Mouse (Mus musculus): ENCODE measurements around the gene Acox3. TPM values are rescaled to one million over a fixed set of nuclear protein-coding genes. Genes with fewer than 3 reads are reported as not detected.

Acox3 gene
- total RNA-seq (2022): 10 to 100 TPM; 21.9 to 32.0 (median 26.4) TPM

DNA sequence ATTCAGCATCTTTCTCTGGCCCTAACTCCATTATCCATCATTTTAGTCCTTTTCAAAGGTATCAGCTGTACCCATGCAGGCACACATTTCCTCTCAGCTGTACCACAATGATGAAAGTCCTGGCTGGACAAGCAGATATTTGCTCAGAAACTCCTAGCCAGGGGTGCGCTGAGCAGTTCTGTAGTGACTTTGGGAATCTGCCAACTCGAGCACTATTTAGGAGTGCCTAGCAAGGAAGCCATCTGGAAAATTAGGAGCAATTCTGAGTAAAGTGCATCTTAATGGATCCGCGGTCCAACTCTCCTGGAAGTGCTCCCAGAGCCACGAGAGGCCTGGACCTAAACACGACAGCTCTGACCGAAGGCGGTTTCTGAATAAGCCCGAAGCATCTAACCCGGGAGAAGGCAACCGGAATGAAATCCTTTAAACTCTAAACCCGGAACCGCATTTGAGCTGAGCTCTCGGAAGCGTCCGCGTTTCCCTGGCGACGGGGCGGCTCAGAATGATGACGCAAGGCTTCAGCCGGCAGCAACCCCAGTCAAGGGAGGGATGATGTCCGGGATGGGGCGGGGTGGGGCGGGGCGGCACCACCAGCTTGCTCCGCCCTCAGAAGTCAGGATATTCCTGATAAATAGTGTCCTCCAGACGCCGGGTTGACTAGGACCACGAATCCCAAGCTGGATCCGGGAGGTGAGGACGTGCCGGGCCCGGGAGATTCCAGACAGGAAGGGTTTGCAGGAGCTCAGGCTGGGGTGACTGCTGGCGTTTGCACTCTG lies at the start of gene Acox3:
Gene Acox3, plus strand, starts transcription at position 596 of the 776 bp plus-strand sequence.
- peak; percentile 97 for DNase-seq (ENCODE audit: low spot score)

DNA sequence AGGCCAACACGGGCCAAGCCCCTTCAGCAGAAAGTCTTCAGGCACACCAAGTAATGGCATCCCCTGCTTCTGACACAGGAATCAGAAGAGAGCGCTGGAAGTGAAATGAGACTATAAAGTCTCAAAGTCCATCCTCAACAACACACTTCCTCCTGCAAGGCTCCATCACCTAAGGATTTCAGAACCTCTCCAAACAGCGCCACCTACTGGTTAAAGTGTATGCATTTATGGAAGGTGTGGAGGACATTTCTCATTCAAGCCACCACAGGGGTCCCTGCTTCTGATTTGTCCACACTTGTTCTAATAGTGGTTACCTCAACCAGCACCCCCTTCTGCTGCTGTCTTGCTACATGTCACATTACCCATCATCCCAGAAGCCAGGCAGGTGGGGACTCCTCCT lies 46.6 kb upstream of the Acox3 start:
- DNase-seq (ENCODE audit: low spot score): no peak

DNA sequence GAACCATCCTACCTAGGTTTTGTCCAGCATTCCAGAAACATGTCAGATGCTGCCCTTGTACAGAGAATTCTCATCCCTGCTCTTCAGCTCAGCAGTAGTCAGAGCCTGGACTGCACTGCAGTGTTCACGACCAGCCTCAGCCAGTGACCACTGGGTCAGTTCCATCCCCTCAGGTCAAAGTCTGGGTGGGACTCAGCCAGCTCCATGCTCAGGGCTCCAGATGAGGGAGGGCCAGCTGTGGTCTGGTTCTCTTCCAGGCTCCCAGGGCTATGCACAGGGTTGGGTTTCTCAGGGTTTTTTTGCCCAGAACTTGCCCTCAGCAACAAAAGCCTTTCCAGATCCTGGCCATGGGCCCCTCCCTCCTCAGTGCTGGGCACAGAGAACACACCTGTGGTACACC lies 45.4 kb upstream of the Acox3 start:
- no peak for DNase-seq (ENCODE audit: low spot score)

DNA sequence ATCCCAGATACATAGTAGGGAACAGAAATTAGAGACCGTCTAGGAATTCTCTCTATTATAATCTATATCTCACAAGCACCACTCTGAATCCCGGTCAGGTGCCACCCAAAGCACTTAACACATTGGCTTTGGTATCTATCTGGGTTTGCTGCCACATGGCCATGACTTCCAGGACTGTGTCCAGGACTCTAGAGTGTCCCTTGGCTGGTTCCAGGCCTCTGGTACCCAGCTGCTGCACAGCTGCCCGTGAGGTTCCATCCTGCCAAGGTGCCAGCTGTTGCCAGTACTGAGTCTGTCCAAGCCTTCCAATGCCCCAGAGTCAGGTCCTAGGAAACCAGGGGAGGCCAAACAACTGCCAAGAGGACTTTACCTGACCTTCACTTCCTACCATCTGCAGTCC lies 44.8 kb upstream of the Acox3 start:
- no peak for DNase-seq (ENCODE audit: low spot score)

DNA sequence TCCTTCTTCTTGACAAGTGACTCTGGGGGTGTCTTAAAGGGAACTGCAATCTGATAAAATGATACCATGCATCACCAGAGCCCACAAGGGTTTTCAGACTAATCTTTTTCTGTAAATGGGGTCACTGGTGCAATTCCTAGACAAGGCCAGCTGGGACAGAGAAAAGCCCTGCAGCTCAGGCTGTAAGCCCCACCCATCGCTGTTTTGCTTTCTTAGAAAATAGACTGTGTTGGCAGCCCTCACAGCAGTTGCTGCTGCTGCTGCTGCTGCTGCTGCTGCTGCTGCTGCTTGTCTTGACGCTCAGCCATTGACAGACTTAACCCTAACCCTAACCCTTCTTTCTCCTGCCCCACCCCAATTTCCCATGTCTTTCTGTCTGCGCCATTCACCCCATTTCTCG lies 43.3 kb upstream of the Acox3 start:
- DNase-seq (ENCODE audit: low spot score): no peak

DNA sequence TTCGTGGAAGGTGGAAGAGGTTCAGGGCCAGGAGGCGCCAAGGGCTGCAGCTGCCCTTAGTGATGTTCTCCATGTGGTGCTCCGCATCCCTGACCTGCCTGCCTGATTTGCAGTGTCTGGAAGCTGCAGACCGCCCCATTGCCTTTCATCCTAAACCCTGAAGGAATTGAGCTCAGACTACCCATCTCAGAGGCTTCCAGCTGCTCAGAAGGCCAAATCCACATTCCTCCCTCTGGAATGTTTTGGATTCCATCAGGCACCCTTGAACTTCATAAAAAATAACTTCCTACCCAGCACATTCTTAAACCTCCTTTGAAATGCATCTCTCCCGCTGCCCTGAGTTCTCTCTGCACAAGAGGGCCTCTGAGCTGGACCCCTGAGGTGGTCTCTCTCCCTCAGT lies 42.3 kb upstream of the Acox3 start:
- no peak for DNase-seq (ENCODE audit: low spot score)

DNA sequence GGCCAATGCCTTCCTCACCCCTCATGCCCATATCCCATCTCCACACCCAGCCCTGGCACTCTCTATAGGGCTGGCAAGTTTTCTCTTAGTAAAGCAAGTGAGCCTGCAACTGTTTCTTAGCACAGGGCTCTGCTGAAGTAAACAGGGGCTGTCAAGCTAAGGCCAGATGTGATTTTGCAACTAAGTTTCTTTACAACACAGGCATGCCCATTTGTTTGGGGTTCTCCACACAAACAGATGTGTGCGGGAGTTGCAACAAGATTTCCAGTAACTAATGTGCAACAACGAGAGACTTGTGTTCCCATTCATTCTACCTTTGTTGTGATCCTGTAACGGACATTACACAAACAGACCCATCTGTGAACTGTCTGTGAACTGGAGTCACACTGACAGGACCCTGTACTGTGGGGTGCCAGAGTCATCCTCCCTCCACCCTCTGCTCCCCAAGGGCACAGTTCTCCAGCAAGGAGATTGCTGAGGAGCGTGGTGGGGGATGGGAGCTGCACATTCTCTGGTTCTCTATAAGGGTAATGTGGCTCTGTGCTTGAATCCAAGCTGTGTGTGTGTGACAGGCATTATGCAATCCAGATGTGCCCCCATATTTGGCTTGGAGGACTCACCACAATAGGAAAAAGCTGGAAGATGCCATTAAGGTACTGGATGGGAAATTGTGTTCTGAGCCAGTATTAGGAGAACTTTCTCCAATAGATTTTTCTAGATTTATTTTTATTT lies 41.6 kb upstream of the Acox3 start:
- DNase-seq (ENCODE audit: low spot score): no peak

DNA sequence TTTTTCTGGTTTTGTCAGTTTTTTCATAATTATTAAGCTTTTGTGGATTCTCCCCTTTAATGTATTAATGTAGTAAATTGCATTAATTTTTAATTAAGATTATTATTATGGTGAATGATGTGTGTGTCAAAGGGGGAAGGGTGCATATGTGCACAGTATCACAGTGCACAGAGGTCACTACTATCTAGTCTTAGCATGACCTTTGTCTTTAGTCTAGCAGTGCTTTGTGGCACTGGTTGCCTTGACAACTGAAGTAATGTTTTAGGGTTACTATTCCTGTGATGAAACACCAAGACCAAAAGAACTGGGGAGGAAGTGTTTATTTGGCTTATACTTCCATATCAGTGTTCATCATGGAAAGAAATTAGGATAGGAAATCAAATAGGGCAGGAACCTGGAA lies 36.7 kb upstream of the Acox3 start:
- DNase-seq (ENCODE audit: low spot score): no peak

DNA sequence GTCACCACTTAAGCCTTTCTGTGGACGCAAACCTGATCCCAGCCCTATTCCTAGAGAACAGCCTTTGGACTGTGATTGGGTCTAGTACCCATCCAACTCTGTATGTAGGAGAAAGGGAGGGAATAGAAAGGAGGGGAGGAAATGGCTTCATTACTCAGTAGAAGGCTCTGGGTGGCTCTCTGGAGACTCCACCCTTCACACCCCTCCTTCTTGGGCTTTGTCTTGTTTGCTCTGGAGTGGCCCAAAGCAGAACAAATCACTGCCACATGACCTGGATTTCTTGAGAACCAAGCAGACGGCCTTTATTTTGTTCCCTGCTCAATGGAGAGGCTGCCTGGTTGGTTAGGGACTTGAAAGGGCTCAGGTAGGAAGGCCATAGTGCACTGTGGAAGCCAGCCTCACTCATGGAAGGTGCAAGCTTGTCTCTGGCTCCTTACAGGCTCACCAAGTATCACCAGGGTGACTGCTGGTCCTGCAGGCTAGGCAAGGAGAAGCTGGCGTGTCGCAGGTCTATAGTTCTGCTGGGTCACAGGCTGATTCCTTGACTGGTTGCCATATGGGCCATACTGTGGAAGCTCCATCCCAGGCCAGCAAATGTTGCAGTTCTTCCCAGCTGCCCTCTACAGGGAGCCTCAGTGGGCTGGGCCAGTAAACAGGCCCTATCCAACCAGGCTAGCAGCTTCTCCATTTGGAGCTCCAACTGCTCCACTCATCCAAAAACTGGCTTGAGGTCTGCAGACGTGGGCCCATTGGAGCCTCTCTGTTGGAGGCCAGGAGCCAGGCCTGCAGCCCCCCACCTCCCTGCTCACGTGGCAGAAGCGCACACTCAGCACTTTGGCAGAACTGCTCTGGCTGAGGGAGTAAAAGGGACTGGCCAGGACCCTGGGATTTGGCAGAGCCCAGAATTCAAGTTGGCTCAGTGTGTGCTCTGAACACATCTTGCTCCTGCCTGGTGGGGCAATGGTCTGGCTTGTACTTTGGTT lies 30.7 kb upstream of the Acox3 start:
- DNase-seq (ENCODE audit: low spot score): no peak

DNA sequence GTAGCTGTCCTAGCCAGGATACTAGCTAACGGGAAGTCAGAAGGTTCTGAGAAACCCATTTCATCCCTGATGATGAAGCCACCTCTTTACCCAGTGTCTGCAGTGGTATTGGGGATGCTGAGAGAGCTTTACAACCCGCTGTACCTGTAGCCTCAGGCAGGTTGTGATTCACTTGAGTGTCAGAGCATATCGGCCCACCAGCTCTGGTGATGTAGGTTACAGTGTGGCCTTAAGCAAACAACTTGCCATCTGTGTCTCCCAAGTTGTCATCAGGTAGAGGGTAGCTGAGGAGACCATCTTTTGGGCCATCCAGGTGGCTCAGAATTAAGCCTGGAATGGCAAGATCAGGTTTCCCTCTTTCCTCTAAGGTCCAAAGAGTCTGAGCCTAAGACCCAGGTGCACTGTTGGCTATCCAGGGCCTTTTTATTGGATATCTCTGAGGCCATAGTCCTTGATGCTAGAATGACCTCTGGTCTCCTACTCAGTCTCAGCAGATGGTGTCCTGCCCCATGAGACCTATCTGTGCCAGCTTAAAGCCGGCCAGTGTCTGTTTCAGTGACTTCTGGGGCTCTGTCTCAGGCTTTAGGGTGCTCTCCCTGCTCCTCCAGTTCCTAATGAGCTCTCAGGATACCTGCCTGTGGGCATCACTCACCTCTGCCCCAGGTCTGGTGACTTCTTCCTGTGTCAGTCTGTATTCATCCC lies 29.9 kb upstream of the Acox3 start:
- DNase-seq (ENCODE audit: low spot score): no peak

DNA sequence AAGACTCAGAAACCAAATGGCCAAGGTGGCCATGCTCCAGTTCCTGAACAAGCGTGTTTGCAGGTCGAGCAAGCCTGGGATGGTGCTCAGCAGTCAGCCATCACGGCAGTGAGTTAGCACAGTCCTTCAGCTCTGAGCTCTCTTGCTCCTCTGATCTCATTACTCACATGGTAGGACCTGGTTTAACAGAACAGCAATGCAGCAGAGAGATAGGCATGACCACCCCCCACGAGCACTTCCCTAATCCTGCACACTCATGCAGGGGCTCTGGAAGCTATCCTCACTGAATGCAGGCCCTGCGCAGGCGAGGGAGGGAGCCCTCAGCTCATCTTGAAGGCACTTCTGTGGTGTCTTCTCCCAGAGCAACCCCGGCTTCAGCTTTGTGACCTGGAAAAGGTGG lies 26.4 kb upstream of the Acox3 start:
- no peak for DNase-seq (ENCODE audit: low spot score)

DNA sequence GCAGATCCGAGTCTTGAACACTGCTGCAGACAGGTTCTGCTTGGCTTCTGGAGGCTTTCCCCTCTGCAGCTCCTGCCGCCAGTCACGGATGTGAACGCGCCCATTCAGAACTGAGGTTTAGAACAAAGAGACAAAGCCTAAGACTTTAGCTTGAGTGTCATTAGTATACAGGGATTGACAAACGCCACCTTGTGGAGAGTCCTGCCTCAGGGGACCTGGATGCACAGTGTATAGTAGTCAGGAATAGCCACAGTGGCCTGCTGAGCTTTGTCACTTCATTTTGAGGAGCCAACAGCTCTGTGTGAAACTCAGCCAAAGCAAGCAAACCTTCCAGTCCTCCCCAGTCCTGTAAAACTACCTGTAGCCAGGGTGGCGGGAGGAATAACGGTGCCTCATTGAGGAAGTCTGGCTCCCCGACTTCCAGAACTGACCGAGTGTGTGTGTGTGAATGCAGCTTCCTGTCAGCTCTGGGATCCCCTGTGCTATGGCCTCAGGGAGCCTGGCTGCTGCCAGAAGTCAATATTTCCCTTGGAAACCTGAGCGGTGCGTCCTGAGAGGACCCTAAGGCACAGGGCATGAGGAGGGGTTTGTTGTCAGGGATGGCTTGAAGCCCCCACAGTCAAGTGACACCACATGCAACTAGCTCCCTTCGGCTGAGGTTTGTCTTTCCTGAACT lies 24.8 kb upstream of the Acox3 start:
- DNase-seq (ENCODE audit: low spot score): no peak

DNA sequence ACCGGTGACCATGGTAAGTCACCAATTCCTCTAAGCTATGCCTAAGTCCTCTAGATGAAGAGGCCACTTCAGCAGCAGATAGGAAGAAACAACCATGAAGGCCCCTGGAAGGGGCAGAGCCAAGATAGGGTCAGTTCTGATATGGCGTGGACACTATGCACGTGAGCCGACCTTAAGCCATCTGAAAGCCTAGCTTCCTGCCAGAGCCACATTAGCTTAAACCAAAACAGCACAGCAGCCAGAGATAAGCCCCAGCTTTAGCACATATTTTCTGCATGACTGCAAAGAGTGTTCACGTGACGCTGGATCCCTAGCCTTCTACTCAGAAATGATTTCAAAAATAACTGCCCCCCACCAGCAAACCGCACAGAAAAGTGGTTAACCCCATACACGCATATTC lies 23.4 kb upstream of the Acox3 start:
- DNase-seq (ENCODE audit: low spot score): no peak

DNA sequence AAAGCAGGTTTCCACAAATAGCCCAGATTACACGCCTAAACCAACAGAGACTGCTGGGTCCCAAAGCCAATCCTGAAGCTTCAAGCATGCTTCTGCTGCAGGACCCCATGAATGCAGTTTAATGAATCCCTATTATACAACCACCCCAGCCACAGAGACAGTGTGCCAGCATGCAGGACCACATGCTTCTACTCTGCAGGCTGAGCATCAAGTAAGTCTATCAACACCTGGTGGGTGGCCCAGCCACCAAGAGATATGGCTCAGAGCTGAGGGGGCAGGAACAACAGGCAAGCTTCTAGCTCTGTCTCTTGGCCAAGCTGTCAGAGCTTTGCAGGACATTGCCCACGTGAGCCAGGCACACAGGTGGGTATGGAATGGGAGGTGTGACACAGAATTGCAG lies 20.2 kb upstream of the Acox3 start:
- DNase-seq (ENCODE audit: low spot score): no peak

DNA sequence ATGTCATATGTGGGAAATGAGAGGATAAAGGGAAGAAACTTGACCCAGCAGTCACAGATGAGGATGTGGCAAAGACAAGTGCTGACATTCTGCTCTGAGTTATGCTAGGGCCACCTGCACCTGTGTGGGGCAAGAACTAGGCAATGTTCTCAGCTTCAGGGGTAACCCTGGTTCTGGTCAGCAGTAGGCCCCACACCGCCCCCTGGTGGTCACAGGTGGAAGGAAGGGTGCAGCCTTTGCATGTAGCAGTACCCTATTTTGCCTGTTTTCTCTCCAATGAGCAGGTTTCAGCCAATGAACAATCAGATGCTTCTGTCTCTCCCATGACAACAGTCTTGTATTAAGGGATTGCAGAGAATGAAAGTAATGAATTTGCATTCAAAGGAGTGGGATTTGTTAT lies 19.4 kb upstream of the Acox3 start:
- DNase-seq (ENCODE audit: low spot score): peak; percentile 69

DNA sequence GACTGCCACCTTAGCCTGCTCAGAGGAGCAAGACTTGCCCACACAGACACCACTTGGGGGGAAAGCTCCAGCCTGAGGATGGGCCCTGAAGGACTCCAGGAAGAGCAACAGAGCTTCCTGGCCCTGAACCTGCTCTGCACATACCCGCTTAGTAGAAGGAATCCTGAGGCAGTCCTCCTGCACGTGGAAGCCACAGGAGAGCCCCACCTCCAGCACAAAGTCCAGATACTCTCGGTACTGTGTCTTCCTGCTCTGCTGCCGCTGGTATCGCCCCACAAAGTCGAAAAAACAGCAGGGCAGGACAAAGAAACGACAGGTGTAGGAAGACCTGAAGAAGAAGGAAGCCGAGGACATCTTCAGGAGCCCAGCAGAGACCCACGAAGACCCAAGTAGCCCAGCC lies 17.6 kb upstream of the Acox3 start:
- no peak for DNase-seq (ENCODE audit: low spot score)

DNA sequence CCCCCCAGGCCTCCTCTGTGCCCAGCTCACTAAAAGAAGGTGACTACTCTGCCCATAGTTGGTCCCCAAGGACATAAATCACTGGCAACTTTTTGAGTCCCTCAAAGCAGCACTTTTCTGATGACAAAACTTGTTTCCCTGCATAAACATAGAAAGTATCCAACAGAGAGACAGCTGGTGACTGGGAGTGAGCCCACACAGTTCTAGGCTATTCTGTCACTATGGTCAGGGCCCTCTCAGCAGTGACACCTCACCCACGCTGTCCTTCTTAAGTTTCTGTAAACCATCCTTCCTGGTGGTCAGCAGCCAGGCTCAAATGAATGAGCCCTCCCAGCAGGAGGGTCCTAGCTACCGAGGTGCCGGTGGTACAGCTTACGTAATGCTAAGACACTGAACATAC lies 16.2 kb upstream of the Acox3 start:
- no peak for DNase-seq (ENCODE audit: low spot score)

DNA sequence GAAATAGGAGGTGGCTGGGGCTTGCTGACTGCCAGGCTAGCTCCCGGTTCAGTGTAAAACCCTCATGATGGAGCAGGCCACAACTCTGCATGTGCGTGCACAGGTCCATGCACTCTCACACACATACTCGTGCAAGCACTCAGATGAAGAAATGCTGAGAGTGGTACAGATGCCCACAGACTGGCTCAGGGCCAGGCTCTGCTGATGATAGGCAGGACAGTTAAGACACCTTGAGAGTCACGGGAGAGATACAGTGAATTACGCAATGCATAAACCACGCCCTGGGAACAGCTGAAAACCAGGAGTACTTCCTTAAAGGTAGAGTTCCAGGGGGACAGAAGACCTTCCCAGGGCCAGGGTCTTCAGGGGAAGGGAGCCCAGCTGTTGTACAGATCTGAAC lies 11.3 kb upstream of the Acox3 start:
- DNase-seq (ENCODE audit: low spot score): no peak

DNA sequence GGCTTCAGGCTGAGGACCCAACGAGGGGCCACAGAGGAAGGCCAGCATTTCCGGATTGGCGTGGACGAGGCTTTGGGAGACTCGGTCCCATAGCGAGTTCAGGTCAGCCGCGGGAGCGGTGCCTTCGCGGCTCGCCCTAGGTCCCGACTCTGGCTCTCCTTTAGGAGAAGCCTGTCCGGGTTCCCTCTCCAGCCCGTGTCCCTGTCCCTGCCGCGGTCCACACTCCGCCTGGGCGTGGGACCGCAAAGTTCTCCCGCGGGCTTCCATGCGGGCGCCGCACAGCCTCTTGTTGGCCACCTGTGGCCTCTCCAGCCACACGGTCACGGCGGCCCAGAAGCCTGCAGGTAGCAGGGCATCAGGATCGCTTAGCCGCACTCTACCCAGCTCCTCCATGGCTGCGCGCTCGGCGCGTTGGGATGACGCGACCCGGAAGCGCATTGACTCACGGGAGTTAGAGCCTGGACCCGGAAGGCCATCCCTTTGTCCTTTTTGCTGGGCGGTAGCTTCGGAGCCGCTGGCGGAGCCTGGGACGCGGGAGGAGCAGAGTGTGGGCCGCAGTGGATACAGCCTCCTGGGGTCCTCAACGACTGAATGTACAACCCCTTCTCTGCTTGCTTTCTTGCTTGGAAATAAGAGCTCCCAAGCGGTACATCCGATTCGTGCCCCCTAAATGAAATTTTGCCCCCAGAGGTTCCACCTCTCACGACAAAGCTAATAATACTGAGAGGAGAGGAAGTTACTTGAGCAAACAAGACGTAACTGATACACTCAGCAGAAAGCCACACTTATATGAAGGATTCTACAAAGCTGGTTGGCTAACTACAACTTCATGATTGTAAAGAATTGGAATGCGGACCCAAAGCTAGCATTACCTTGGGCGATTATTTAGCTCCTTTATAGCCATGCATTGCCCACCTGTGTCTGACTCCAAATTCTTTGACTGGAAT lies 7.9 kb upstream of the Acox3 start, which contains the start of gene Trmt44:
Gene Trmt44, minus strand, starts transcription at position 418 of the 947 bp plus-strand sequence.
- DNase-seq (ENCODE audit: low spot score): peak; percentile 95
